Mouse (Mus musculus): Measurements from ENCODE around the gene Gadd45a. TPM values are rescaled to one million over a fixed set of nuclear protein-coding genes. Genes with fewer than 3 reads are reported as not detected.

The Gadd45a gene
- polyA plus RNA-seq (2016; fragmentation: Nextera tagmentation; extraction: Ambion mirVana) = 25.8 and 33.0 TPM in 2 replicates

- peak; percentile 99 for ATAC-seq (ENCODE audit: insufficient number of reproducible peaks, insufficient read depth, low FRiP score, low TSS enrichment)
- Histone ChIP-seq H3K27me3 (no peaks in the 10 kb centered on the region), H3K4me3 (peak within 1 kb of the TSS; percentile 80), H3K4me2 (replicated peaks) (peak within 1 kb of the TSS; percentile 57), H3K4me1 (0 out of 2 replicates have a peak, but pooled peaks cover 2% of the 10 kb centered on the region), H3K9me3 (no peaks in the 10 kb centered on the region), H3K9ac (peak within 1 kb of the TSS; percentile 80), H3K27ac (peak within 1 kb of the TSS; percentile 94), H3K36me3 (no peaks in the 10 kb centered on the region)
- WGBS = under 1% methylated on average over 68 of the region's 69 CpGs
These were observed at the start of gene Gadd45a for GRCm38 (mm10) chr6:67036837-67037628. TSS of gene Gadd45a (minus strand) at chr6:67037457.

GRCm38 (mm10) chr6:67085850-67086437 is 48.7 kb upstream of the Gadd45a start:
- H3K4me2 ChIP-seq (replicated peaks) = no peak overlapping the region
- no peaks in the 10 kb centered on the region for H3K9me3 ChIP-seq
- no peak for ATAC-seq (ENCODE audit: insufficient number of reproducible peaks, insufficient read depth, low FRiP score, low TSS enrichment)
- H3K36me3 ChIP-seq = no peaks in the 10 kb centered on the region
- H3K27me3 ChIP-seq = no peaks in the 10 kb centered on the region
- no peak overlapping the region for H3K27ac ChIP-seq
- no peak overlapping the region for H3K4me3 ChIP-seq
- H3K9ac ChIP-seq = no peak overlapping the region
- 89% methylated on average over 9 of the region's 9 CpGs for WGBS
- no peaks in the 10 kb centered on the region for H3K4me1 ChIP-seq

- 92% methylated on average over 2 of the region's 2 CpGs for WGBS
- no peaks in the 10 kb centered on the region for H3K27me3 ChIP-seq
- H3K4me1 ChIP-seq = no peaks in the 10 kb centered on the region
- H3K9ac ChIP-seq = no peak overlapping the region
- H3K9me3 ChIP-seq = no peaks in the 10 kb centered on the region
- ATAC-seq (ENCODE audit: insufficient number of reproducible peaks, insufficient read depth, low FRiP score, low TSS enrichment) = no peak
- no peak overlapping the region for H3K4me3 ChIP-seq
- H3K4me2 ChIP-seq (replicated peaks) = no peak overlapping the region
- H3K36me3 ChIP-seq = no peaks in the 10 kb centered on the region
- H3K27ac ChIP-seq = no peak overlapping the region
These were observed 47.2 kb upstream of the Gadd45a start for GRCm38 (mm10) chr6:67084465-67084864.

GRCm38 (mm10) chr6:67081141-67081540 is 43.9 kb upstream of the Gadd45a start:
- no peaks in the 10 kb centered on the region for H3K36me3 ChIP-seq
- no peak overlapping the region for H3K4me2 ChIP-seq (replicated peaks)
- H3K4me3 ChIP-seq = no peak overlapping the region
- WGBS = 89% methylated on average over 4 of the region's 4 CpGs
- H3K27me3 ChIP-seq = no peaks in the 10 kb centered on the region
- H3K4me1 ChIP-seq = peaks cover 14% of the 10 kb centered on the region; the same call in 1 of the 2 replicates
- no peak overlapping the region for H3K27ac ChIP-seq
- no peak for ATAC-seq (ENCODE audit: insufficient number of reproducible peaks, insufficient read depth, low FRiP score, low TSS enrichment)
- no peaks in the 10 kb centered on the region for H3K9me3 ChIP-seq
- no peak overlapping the region for H3K9ac ChIP-seq

- H3K36me3 ChIP-seq = no peaks in the 10 kb centered on the region
- no peak overlapping the region for H3K4me3 ChIP-seq
- H3K27ac ChIP-seq = no peak overlapping the region
- no peaks in the 10 kb centered on the region for H3K27me3 ChIP-seq
- no peaks in the 10 kb centered on the region for H3K9me3 ChIP-seq
- H3K4me2 ChIP-seq (replicated peaks) = no peak overlapping the region
- no peak for ATAC-seq (ENCODE audit: insufficient number of reproducible peaks, insufficient read depth, low FRiP score, low TSS enrichment)
- no peak overlapping the region for H3K9ac ChIP-seq
- WGBS = 83% methylated on average over 3 of the region's 3 CpGs
- peaks cover 14% of the 10 kb centered on the region; the same call in 1 of the 2 replicates for H3K4me1 ChIP-seq
These were observed 40.8 kb upstream of the Gadd45a start for GRCm38 (mm10) chr6:67078076-67078475.

GRCm38 (mm10) chr6:67077477-67077876 is 40.2 kb upstream of the Gadd45a start:
- H3K27me3 ChIP-seq = no peaks in the 10 kb centered on the region
- no peak overlapping the region for H3K4me2 ChIP-seq (replicated peaks)
- 22% methylated on average over 3 of the region's 3 CpGs for whole genome bisulfite sequencing
- no peak overlapping the region for H3K27ac ChIP-seq
- no peaks in the 10 kb centered on the region for H3K36me3 ChIP-seq
- no peak overlapping the region for H3K9ac ChIP-seq
- ATAC-seq (ENCODE audit: insufficient number of reproducible peaks, insufficient read depth, low FRiP score, low TSS enrichment) = no peak
- H3K4me1 ChIP-seq = peaks cover 14% of the 10 kb centered on the region; the same call in 1 of the 2 replicates
- H3K9me3 ChIP-seq = no peaks in the 10 kb centered on the region
- no peak overlapping the region for H3K4me3 ChIP-seq

GRCm38 (mm10) chr6:67076348-67076747 is 39.1 kb upstream of the Gadd45a start:
- H3K4me2 ChIP-seq (replicated peaks) = no peak overlapping the region
- 53% methylated on average over 1 of the region's 1 CpGs for WGBS
- H3K36me3 ChIP-seq = no peaks in the 10 kb centered on the region
- no peak overlapping the region for H3K27ac ChIP-seq
- H3K4me3 ChIP-seq = no peak overlapping the region
- no peak for ATAC-seq (ENCODE audit: insufficient number of reproducible peaks, insufficient read depth, low FRiP score, low TSS enrichment)
- H3K9me3 ChIP-seq = no peaks in the 10 kb centered on the region
- H3K9ac ChIP-seq = no peak overlapping the region
- H3K4me1 ChIP-seq = peaks cover 14% of the 10 kb centered on the region; the same call in 1 of the 2 replicates
- no peaks in the 10 kb centered on the region for H3K27me3 ChIP-seq

- H3K27me3 ChIP-seq = no peaks in the 10 kb centered on the region
- no peak overlapping the region for H3K4me2 ChIP-seq (replicated peaks)
- no peaks in the 10 kb centered on the region for H3K9me3 ChIP-seq
- H3K36me3 ChIP-seq = no peaks in the 10 kb centered on the region
- H3K4me1 ChIP-seq = peaks cover 14% of the 10 kb centered on the region; the same call in 1 of the 2 replicates
- H3K4me3 ChIP-seq = no peak overlapping the region
- H3K9ac ChIP-seq = no peak overlapping the region
- no peak overlapping the region for H3K27ac ChIP-seq
- ATAC-seq (ENCODE audit: insufficient number of reproducible peaks, insufficient read depth, low FRiP score, low TSS enrichment) = no peak
These were observed 37.6 kb upstream of the Gadd45a start for GRCm38 (mm10) chr6:67074868-67075267.

- Histone ChIP-seq H3K27me3 (no peaks in the 10 kb centered on the region), H3K4me1 (peaks cover 14% of the 10 kb centered on the region; the same call in 1 of the 2 replicates), H3K9me3 (no peaks in the 10 kb centered on the region), H3K27ac (no peak overlapping the region), H3K4me3 (no peak overlapping the region), H3K4me2 (replicated peaks) (no peak overlapping the region), H3K36me3 (no peaks in the 10 kb centered on the region), H3K9ac (no peak overlapping the region)
- WGBS = 81% methylated on average over 5 of the region's 5 CpGs
- ATAC-seq (ENCODE audit: insufficient number of reproducible peaks, insufficient read depth, low FRiP score, low TSS enrichment) = no peak
These were observed 36.7 kb upstream of the Gadd45a start for GRCm38 (mm10) chr6:67073929-67074328.

- WGBS = 76% methylated on average over 4 of the region's 4 CpGs
These were observed 36.2 kb upstream of the Gadd45a start for GRCm38 (mm10) chr6:67073446-67073845.

GRCm38 (mm10) chr6:67071615-67072014 is 34.4 kb upstream of the Gadd45a start:
- Histone ChIP-seq H3K4me2 (replicated peaks) (no peak overlapping the region), H3K4me1 (peaks cover 3% of the 10 kb centered on the region; the same call in 1 of the 2 replicates), H3K9ac (no peak overlapping the region), H3K9me3 (no peaks in the 10 kb centered on the region), H3K27ac (no peak overlapping the region), H3K36me3 (no peaks in the 10 kb centered on the region), H3K4me3 (no peak overlapping the region), H3K27me3 (no peaks in the 10 kb centered on the region)
- ATAC-seq (ENCODE audit: insufficient number of reproducible peaks, insufficient read depth, low FRiP score, low TSS enrichment) = no peak
- 78% methylated on average over 1 of the region's 1 CpGs for WGBS

More at GRCm38 (mm10) chr6:67073446-67073845, 36.2 kb upstream of the Gadd45a start:
- Histone ChIP-seq H3K27ac (no peak overlapping the region), H3K36me3 (no peaks in the 10 kb centered on the region), H3K9me3 (no peaks in the 10 kb centered on the region), H3K4me1 (peaks cover 14% of the 10 kb centered on the region; the same call in 1 of the 2 replicates), H3K4me3 (no peak overlapping the region), H3K27me3 (no peaks in the 10 kb centered on the region), H3K4me2 (replicated peaks) (no peak overlapping the region), H3K9ac (no peak overlapping the region)
- ATAC-seq (ENCODE audit: insufficient number of reproducible peaks, insufficient read depth, low FRiP score, low TSS enrichment) = no peak

- H3K4me1 ChIP-seq = no peaks in the 10 kb centered on the region
- H3K36me3 ChIP-seq = no peaks in the 10 kb centered on the region
- H3K9ac ChIP-seq = no peak overlapping the region
- no peaks in the 10 kb centered on the region for H3K27me3 ChIP-seq
- no peak for ATAC-seq (ENCODE audit: insufficient number of reproducible peaks, insufficient read depth, low FRiP score, low TSS enrichment)
- H3K4me2 ChIP-seq (replicated peaks) = no peak overlapping the region
- no peak overlapping the region for H3K27ac ChIP-seq
- WGBS = 68% methylated on average over 9 of the region's 9 CpGs
- no peak overlapping the region for H3K4me3 ChIP-seq
- no peaks in the 10 kb centered on the region for H3K9me3 ChIP-seq
These were observed 32.6 kb upstream of the Gadd45a start for GRCm38 (mm10) chr6:67069800-67070315.
